Mouse (Mus musculus) mouse trophoblast stem cell (cell line): Measurements from ENCODE around the gene Gstm1.
"Not testable (repeated sequence)": the region's sequence is repeated elsewhere in the genome, so short reads cannot be mapped to it uniquely, and the experiment has no call there.

Experiments used
- in situ Hi-C, 2 experiments: fragments of 300-500 bp; cut with MseI, MboI; formaldehyde crosslinking; loops; 2 replicates in 1 of 2; 3 replicates in 1 of 2; pipeline ENCODE4 v1.15.1; 2025

The Gstm1 gene

DNA sequence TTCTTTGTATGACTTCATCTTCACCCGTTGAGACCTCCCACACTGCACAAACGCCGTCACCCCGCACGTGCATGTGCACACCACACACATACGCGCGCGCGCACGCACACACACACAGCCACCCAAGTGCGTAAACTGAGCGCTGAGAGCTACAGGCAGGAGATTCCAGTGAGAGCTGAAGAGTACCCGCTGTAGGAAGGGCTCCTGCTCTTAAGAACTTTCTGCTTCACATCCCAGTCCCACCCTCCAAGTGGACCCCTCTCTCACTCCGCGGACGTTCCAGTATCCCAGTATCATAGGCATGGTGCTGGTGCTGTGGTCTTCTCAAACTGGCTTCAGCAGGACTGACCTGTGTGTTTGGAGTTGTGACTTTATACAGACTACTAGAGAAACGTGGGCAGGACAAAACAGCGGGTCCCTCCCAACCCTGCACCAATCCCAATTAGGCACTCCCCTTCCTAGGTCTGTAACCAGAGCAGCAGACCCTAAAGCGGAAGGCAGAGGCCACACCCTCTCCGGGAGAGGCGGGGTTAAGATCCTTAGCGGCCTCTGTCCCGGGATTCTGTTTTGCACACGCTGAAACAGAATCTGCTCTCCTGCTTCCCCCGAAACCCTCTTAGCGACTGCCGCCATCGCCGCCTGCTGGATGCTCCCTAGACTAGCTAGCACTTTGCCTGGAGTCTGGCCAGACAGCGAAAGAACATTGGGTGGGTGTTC, at the start of gene Gstm1:
TSS of gene Gstm1 (minus strand) at position 501 of the 717 bp plus-strand sequence.
- in situ Hi-C loops: no loop called here

- in situ Hi-C loops: no loop called here
Observed at GRCm38 (mm10) chr3:108067370-108067934, 49.7 kb upstream of the Gstm1 start.

DNA sequence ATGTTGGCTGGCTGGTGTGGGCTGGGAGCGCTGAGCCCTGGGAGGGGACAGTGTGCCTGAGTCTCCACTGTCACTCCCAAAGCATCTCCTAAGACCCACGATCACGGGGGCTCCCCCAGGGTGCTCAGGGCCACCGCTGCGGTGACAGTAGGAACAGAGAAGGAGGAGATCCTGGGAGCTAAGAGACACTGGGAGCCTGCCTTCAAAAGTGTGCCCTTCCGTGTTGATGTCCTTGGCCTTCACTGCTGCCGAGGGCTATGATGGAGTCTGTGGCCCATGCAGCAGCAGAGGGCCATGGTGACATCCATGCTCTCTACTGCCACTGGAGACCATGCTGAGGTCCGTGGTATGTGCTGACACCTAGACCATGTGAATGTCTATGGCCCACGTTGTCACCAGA, 47.8 kb upstream of the Gstm1 start:
- in situ Hi-C loops: no loop called here

DNA sequence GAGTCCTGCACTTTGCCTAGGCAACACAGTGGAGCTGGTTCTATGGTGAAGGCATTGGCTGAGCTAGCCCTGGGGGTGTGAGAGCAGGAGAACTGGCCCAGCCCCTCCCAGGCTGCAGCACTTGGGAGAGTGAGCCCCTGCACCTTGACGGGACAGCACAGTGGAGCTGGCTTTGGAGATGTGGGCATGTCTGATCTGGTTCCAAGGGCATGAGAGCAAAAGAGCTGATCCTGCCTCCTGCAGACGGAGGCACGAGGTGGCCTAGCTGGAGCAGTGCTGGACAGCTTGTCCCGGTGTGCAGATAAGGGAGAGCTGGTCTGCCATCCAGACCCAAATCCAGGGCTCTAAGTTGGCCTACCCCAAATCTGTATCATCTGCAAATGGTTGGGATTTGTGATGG, 46.9 kb upstream of the Gstm1 start:
- in situ Hi-C loops: no loop called here

GRCm38 (mm10) chr3:108062648-108063047, 44.9 kb upstream of the Gstm1 start:
- in situ Hi-C loops: no loop called here

- in situ Hi-C loops: no loop called here
Observed at GRCm38 (mm10) chr3:108061420-108061819, 43.6 kb upstream of the Gstm1 start.

DNA sequence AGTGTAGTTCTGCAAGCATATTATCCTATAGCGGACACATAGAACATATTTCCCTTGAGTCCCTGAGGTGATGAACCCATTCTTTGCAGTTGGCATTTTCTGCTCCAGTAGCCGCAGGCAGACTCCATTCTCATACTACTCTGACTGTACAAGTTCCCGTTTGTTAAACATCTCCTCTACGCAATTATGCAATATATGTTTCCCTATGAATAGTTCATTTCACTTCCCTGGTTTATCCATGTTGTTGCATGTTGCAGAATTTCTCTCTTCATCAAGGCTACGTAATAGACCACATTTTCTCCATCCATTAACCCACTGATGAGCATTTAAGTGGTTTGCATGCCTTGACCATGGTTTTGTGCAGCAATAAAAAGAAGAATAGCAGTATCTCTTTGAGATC, 32.7 kb upstream of the Gstm1 start:
- in situ Hi-C loops: no loop called here

- in situ Hi-C loops: no loop called here
Observed at GRCm38 (mm10) chr3:108048306-108048705, 30.5 kb upstream of the Gstm1 start.

DNA sequence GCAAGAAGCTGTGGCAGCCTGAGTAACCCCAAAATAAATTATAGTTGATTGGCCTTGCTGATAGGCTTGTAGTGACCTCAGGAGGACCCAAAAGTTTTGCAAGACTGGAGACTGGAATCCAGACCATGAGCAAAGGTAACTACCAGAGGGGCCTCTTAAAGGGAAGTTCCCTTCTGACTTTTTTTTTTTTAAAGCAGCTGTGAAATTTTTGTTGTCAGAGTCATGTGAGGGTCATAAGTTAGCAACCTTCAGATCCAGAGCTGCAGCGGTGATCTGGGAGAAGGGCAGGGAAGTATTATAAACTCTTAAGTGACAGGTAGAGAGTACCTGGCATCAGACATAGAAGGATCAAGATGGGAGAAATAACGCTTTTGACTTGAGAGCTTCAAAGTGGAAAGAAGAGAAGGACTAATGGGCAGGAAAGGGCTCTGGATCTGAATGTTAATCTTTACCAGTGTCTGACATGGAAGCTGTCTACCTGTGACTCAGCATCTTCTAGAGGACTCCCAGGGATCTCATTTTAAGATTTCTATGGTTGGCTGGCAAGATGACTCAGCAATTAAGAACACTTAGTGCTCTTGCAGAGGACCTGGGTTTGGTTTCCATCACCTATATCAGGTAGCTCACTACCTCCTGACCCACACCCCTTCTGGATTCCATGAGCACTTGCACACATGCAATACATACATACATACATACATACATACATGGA, 29.3 kb upstream of the Gstm1 start:
- in situ Hi-C loops: no loop called here

GRCm38 (mm10) chr3:108044394-108045140, 26.8 kb upstream of the Gstm1 start, which contains the start of gene Gstm4:
Gene Gstm4 (minus strand): TSS chr3:108044894.
- in situ Hi-C loops: no loop called here

DNA sequence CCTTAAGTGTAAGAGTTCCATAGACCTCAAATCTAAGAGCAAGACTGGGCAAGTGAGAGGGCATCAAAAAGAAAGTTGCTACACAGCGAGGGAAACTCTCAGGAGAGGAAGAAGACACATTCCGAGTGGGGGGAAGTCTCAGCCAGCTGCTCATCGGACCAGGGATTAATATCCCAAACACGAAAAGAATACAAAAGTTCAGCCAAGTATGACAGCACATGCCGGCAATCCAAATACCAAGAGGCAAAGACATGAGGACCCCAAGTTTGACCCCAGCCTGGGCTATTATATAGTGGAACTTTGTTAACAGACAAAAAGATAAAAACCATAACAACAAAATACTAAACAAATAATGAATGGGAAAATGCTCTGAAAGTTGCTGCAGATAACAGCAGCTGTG, 15.4 kb upstream of the Gstm1 start:
- in situ Hi-C loops: no loop called here

DNA sequence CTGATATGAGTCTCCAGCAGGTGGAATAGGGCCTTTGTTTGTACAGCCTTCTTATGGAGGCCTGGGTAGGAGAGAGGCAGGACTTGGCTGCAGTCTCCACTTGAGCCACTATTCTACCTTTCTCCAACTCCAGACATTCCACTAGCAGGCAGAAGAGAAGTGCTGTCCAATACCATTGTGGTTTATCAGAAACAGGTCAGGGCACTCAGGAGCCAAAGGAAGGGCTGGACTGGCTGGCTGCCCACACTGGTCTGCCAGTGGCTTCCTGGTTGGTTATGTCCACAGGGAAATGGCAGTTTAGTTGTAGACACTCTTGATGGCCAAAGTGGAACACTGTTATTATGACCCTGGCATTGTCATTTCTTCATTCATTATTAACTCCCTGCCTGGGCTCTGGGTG, 14.3 kb upstream of the Gstm1 start:
- in situ Hi-C loops: no loop called here

- in situ Hi-C loops: no loop called here
Observed at GRCm38 (mm10) chr3:108028641-108029365, 11.0 kb upstream of the Gstm1 start.

- in situ Hi-C loops: no loop called here
Observed at GRCm38 (mm10) chr3:108026597-108026996, 8.8 kb upstream of the Gstm1 start.

- in situ Hi-C loops: no loop called here
Observed at GRCm38 (mm10) chr3:108026049-108026448, 8.3 kb upstream of the Gstm1 start.

GRCm38 (mm10) chr3:108025318-108025717, 7.5 kb upstream of the Gstm1 start:
- in situ Hi-C loops: no loop called here

GRCm38 (mm10) chr3:108022650-108023049, 4.9 kb upstream of the Gstm1 start:
- in situ Hi-C loops: no loop called here

DNA sequence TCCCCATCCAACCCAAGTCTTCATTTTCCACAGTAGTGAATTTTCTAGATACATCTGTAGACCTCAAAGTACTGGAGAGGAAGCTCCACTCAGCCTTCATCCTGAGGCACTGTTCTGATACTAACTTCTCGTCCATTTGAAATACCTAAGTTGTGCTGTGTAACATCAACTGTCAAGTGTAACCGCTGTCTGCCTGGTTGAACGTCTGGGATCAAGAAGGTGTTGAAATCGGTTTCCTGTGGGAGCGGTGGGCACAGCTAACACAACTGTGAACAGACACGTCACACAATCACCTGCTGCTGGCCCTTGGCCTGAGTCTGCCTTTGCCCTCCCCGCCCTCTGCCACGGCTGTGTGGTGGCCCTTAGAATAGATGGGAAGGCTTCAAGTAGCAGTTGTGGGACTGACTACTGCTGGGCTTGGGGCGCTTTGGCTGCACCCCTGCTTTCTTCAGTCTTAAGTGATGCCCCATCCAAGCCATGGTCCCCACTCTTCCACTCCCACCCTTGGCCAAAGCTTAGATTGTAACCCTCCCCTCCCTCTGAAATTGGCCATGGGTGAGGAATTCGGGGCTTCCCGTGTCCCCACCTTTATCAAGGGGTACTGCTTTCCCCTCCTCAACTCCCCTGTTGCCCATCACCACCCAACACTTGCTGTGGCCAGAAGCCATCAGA, 2.7 kb upstream of the Gstm1 start:
- in situ Hi-C loops: not testable (repeated sequence)

DNA sequence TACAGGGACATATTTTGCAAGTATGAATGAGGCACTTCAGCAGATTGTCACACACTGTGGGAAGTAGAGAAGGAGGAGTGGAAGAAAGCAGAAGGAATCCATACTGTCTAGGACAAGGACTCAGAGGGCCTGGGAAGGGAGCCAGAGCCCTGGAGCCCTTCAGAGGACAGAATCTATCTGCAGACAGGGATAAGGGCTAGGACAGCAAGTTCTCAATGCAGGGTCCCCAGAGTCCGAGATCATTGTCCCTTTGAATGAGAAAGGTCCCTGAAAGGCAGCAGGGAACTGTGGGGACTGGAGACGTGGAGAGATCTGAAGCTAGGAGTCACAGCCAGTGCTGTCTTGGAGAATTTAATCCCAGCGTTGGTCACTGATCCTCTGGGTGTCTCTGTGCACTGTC, 1.5 kb upstream of the Gstm1 start:
- in situ Hi-C loops: not testable (repeated sequence)

DNA sequence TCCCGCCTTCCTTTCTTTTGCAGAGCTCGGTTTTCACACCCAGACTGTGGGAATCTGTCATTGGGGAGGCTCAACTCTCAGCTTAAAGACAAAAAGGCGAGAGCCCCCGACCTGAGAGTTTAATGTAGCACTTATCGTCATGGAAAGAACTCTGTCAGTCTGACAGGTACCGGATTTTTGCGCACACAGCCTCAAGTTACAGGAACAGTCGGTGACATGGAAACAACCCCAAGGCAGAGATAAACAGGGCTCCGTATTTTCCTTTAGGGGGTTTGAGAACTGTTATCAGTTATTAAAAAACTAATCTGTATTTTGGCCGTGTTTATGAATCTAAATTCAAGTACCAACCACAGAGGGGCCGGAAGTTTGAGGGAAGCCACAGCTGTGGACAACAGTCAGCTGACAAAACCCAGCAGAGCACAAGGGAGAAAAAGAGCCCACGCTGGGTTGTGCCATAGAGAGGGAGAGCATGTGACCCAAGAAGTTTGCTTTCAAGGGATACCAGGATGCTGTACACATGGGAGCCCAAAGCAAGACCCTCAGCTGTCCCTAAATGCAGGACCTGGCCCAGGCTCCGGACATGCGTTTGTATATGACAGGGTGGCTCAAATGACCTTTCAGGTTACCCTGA, 532 bp upstream of the Gstm1 start:
- in situ Hi-C loops: no loop called here
